Mouse (Mus musculus): ENCODE results near the gene Trim80.

The Trim80 gene

DNA sequence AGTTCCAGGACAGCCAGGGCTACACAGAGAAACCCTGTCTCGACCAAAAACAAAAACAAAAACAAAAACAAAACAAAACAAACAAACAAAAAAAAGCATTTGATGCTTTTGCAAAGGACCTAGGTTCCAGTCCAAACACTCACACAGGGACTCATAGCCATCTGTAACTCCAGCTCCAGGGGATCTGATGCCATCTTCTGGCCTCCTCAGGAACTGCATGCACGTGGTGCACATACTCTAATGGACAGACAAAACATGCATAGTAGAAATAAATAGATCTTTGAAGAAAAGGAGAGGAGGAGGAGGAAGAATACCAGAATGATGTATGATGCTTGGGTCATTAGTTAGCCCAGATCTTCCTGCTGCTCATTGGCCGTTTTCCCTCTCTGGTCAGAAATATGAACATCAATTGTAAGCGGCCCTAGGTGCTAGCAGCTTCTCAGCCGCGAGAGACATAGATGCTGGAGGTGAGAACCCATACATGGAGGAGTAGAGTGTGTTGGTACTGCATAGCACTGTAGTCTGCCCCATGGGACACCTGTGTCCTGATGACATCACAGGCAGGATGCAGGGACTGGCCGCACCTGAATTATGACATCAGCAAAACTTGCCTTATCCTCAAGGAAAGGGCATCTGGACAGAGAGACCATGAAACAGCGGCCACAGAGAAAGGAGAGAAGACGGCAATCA lies at the start of gene Trim80:
TSS of gene Trim80 (plus strand) at position 640 of the 690 bp plus-strand sequence.
- DNase-seq (ENCODE audit: low spot score): no peak

DNA sequence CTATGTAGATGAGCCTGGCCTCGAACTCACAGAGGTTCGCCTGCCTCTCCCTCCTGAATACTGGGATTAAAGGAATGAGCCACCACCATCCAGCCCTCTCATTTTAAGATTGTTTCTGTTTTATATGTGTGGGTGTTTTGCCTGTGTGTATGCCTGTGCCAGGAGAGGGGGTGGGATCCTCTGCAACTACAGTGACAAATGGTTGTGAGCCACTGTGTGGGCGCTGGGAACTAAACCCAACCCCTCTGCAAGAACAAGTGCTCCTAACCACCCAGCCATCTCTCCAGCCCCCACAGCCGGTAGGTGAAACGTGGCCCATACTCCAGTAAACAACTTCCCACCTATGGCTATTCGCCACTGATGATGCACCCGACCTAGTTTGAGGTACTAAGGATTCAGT lies 49.0 kb upstream of the Trim80 start:
- DNase-seq (ENCODE audit: low spot score): no peak

DNA sequence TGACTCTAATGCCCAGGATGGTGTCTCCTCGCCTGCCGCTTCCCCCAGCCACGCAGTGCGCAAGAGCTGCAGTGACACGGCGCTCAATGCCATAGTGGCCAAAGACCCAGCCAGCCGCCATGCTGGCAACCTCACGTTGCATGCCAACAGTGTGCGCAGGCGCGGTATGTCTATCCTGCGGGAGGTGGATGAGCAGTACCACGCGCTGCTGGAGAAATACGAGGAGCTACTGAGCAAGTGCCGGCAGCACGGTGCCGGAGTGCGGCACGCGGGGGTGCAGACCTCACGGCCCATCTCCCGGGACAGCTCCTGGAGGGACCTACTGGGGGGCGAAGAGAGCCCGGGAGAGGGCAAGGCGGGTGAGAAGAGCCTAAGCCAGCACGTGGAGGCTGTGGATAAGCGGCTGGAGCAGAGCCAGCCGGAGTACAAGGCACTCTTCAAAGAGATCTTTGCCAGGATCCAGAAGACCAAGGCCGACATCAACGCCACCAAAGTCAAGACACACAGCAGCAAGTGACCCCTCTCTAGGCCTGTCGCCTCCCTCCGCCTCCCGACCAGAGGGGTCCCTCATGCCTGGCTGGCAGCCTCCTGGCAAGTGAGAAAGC lies 46.5 kb upstream of the Trim80 start:
- DNase-seq (ENCODE audit: low spot score): no peak

DNA sequence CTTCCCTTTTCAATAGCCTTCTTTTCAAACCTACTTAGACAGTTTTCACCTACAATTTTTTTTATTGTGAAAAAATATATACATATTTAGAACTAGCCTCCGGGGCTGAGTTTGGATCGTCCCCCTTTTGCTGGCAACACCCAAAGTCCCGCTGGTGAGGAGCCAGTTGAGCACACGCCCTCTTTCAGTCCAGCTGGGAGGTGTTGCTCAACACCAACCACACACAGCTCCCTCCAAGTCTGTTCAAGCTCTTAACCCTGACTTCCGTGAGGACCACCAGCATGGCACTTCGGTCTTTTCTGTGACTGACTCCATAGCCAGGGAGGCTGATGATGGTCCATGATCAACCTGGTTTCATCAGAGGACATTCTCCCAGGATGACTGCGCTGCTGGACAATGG lies 42.3 kb upstream of the Trim80 start:
- DNase-seq (ENCODE audit: low spot score): no peak

DNA sequence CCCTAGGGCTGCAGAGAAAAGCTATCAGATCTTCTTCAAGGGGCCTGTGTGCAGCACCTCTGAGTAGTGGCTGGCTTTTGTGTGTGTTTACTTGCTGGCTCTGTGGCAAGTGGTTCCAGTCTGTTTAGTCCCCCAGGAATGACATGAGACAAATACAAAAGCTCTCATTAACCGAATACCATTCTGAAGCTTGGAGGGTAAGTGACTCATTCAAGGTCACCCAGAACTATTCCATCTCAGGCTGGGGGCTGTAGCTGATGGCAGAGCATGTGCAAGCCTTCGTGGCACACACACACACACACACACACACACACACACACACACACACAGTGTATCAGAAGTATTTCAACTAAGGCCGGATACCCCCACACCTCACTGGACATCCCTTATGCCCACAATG lies 40.2 kb upstream of the Trim80 start:
- no peak for DNase-seq (ENCODE audit: low spot score)

DNA sequence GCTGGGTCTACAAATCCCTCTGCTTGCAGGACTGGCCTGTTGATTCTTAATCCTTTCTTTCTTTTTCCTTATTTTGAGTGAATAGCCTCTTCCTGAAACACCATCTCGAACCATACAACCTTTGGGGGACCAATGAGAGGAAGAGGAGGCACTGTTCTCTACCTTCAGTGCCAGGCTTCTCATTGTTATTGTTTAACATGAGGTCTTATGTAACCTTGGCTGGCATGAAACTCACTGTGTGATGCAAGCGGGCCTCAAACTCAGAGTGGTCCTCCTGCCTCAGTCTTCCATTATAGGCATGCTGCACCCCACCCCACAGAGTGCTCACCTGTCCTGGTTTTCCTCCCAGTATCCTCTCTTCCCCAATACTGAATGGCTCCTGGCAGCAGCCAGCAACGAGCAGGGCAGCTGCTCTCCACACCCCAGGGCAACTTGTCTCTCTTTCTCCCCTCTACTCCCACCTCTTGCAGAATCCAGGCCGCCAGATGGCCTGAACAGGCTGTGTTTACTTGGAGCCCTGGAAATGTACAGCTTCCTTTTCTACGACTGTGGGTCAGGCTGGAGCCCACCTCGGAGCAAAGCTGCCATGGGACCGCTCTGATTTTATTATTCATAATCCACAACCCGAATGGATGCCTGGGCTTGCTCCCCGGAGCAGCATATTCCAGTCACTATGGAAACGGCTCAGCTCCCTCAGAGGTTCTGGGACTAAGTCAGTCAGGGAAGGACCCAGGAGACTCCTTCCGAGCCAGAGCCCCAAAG lies 39.5 kb upstream of the Trim80 start:
- no peak for DNase-seq (ENCODE audit: low spot score)

DNA sequence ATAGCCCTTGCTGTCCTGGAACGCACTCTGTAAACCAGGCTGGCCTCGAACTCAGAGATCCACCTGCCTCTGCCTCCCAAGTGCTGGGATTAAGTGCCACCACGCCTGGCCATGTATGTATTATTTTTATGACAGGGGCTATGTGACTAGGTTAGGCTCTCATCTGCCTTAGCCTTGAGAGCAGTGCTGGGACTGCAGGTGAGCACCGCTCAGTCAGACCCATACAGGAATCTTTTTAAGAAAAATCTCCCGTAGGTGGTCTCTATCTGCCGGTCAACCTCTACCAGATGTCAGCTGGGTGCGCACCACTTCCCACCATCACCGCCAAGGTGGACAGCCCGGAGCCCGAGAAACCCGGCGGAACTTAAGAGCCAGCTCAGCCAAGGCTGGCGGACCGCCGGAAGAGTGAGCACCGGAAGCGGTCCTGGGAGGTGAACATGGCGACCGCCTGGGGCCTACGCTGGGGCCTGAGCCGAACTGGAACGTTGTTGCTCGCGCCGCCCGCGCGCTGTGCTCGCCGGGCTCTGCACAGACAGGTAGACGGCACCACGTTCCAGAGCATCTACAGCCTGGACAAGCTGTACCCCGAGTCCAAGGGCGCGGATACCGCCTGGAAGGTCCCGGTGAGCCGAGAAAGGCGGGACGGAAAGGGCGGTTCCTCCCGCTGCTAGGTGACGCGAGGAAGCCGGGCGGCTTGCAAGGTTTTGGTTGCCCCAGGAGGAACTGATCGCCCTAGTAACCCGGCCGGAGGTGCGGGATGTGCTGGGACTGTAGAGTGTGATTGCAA lies 36.8 kb upstream of the Trim80 start, which contains the start of gene Mrpl58:
TSS of gene Mrpl58 (plus strand) at position 415 of the 787 bp plus-strand sequence.
- DNase-seq (ENCODE audit: low spot score): peak; percentile 80

DNA sequence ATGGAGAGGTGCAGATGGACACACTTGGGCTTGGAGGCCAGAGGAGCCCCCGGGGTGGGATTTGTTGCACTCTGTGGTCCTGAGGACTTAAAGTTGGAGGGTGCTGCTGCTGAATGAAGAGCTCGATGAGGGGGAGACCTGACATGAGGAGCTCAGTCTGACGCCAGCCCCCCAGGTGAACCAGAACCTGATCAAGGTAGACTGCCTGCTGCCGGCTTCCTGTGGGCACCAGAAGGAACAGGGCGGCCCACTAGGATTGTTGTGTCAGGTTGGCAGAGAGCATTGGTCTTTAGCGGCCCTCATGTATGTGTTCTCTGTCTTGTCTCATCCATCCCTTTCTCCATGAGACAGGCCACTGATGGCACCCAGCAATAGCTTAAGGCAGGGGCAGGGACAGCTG lies 34.6 kb upstream of the Trim80 start:
- no peak for DNase-seq (ENCODE audit: low spot score)

DNA sequence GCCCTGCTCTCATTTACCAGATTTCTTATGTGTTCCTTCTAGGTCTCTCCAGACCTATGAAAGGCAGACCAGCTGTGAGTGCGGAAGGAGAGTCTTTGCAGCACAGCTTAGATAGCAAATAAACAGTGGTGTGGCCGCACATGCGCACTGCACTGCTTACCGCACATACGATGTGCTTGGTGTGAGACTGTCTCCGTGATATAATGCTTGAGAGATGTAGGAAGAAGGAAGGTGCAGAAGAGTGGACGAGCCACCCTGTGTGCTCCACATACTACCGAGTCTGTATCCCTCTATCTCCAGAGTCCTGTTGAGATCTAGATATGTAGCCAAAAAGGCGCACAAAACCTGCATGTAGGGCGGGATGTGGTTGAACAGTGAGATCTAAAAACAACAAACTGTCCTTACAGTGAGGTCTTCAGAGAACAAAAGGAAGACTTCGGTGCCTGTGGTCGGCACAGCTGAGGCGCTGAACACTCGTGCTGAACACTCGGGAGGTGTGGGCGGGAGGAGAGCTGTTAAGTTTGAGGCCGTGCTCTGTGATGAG lies 33.4 kb upstream of the Trim80 start:
- DNase-seq (ENCODE audit: low spot score): no peak

DNA sequence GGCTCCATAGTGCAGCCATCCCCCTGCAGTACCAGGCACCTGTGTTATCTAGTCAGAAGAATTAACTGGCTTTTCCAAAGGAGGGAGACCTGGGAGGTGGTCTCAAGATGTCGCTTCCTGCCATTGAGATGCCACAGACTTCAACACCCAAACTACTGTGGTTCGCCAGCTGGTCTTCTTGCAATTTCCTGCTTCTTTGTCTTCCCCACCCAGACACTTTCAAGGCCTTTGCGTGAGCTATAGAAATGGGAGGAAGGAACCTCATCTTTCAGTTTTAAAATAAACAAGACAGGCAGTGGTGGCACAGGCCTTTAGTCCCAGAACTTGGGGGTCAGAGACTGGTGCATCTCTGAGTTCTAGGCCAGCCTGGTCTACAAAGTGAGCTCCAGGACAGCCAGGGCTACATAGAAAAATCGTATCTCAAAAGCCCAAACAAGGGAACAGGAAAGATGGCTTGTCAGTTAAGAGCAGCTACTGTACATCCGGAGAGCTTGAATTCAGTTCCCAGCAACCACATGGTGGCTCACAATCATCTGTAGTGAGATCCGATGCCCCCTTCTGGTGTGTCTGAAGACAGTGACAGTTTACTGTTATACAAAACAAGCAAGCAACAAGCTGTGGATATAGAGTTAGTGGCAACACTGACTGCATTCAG lies 32.0 kb upstream of the Trim80 start:
- DNase-seq (ENCODE audit: low spot score): no peak

DNA sequence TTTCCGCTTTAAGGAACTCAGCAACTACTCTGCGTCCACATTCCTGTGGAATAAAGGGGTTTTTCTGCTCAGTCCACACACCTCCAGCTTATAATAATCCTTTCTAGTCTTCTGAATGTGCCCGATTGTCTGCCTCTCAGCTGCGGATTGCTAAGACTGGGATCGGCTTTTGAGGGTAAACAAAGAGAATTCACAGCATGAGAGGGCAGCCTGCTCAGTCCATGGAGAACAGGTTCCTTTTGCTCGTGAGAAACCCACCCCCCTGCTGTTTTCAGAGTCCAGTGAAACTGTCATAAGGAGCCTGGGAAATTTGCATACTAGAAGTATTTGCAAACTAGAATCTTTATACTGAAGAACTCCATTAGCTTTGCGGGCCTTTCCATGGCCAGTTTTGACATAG lies 30.8 kb upstream of the Trim80 start:
- no peak for DNase-seq (ENCODE audit: low spot score)

DNA sequence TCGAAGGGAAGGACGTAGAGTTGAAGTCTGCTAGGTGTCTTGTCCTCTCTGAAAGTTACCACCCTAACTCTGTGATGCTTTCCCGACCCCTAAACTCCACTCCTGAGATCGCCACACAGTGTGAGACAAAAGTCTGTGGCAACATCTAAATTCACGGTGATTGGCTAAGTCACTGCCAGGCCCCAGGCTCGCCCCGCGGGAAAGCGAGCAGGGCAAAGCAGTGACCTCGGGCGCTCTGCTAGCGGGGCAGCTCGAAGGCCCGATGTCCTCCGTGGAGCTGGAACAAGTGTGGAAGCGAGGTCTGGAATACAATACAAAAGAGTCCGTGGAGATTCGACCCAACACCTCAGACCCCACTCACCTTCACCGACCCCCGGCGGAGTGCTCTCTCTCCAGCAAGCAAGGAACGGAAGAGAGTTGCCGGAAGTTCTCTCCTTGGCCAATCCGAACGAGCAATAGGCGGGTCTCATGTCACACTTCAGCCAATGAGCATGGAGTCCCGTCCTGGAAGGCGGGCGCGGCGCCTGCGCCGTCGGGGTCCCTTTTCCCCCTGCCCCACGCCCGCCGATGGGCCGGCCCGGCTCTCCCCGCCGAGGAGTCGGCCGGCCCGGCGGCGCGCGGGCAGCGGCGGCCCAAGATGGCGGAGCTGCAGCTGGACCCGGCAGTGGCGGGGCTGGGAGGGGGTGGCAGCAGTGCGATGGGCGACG lies 20.7 kb upstream of the Trim80 start, which contains the start of the genes Atp5h and Kctd2:
TSS of gene Atp5h (minus strand) at position 432 of the 707 bp plus-strand sequence.
TSS of gene Kctd2 (plus strand) at position 598 of the 707 bp plus-strand sequence.
- DNase-seq (ENCODE audit: low spot score): peak; percentile 90

DNA sequence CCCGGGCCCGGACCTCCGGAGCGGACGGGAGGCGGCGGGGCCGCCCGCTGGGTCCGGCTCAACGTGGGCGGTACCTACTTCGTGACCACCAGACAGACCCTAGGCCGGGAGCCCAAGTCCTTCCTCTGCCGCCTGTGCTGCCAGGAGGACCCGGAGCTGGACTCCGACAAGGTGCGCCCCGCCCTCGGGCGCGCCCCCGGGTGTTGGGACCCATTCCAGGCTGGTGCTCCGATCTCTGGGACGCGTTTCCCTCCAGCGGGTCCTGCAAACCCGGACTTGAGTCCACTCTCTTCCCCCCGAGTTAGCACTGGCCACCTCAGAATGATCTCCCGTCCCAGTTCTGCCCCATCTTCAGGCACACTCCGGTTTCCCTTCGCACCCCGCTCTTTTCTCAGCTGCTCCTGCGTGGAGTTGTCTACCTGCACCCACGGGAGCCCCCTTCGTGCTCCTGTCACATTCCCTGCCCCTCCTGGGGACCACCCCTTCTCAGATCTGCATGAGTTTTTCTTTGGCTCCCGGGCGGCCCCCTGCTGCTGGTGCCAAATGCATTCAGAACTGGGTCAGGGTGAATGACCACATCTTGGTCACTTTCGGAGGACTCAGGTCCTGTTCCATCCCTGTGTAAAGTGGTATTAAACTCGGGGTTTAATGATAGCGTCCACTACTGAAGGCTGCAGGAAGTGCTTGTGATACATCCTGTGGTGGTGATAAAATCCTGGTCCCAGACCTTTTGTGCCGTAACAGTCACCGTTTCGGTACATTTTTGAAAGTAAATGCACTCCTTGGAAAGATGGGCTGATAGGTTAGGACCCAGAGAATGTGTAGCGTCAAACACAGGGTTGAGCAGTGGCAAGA lies 19.8 kb upstream of the Trim80 start:
- peak; percentile 51 for DNase-seq (ENCODE audit: low spot score)

DNA sequence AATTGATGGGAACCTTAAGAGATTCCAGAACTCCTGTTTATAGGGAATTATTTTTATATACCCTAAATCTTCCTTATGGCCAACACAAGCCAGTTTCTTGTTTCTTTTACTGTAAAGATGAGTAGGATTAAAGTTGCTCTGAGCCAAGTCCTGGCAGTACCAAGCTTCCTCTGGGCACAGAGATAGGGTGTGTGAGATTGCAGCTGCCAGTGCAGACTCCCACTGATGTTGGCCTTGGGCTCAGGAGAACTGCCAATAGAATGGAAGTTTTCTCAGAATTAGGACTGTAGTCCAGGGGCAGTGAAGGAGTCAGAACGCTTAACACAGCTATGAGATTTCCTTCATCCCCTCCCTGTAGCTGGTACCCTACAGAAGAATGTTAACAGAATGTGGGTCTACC lies 19.0 kb upstream of the Trim80 start:
- no peak for DNase-seq (ENCODE audit: low spot score)

DNA sequence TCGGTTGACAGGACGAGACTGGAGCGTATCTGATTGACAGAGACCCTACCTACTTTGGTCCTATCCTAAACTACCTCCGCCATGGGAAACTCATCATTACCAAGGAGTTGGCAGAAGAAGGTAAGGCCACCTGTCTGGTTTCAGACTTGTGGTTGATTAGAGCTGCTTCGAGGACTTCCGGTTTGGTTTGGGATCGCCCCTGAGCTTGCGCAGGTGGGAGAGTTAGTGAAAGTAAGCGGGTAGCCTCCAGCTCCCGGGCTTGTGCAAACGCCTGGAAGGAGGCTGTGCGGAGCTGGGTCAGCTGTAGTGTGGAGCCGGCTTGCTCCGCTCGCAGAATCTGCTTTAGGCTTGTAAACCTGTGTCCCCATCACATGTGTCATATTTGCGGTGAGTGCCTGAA lies 18.4 kb upstream of the Trim80 start:
- DNase-seq (ENCODE audit: low spot score): no peak

DNA sequence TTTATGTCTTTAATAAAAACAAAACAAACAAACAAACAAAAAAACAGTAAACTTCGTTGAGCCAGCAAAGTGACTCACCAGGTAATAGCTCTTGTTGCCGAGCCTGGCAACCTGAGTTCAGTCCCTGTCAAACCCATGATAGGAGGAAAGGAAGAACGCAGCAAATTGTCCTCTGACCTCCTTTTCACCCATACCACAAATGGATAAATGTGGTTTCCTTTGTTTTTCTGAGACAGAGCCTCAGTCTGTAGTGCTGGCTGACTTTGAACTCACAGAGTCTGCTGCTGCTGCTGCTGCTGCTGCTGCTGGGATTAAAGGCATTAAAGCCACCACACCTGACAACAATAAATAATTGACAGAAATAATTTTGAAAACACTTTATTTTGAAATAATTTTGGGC lies 17.3 kb upstream of the Trim80 start:
- no peak for DNase-seq (ENCODE audit: low spot score)

DNA sequence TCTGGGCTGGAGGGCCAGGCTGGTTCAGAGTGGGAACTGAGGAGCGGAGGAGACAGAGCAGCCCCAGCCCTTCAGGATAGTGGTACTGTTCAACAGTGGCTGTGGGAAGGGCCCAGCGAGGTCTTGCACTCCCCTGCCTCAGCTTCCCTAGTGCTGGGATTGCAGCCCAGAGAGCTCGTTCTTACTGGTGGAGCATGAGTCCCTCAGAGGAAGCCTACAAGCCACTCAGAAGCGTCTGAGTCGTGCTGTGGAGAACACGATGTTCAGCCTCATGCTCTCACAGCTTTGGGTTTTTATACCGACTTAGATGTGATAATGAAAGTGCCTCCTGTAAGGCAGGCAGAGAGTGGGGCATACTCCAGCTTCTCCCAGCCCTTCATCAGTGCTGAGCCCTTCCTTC lies 15.7 kb upstream of the Trim80 start:
- DNase-seq (ENCODE audit: low spot score): no peak

DNA sequence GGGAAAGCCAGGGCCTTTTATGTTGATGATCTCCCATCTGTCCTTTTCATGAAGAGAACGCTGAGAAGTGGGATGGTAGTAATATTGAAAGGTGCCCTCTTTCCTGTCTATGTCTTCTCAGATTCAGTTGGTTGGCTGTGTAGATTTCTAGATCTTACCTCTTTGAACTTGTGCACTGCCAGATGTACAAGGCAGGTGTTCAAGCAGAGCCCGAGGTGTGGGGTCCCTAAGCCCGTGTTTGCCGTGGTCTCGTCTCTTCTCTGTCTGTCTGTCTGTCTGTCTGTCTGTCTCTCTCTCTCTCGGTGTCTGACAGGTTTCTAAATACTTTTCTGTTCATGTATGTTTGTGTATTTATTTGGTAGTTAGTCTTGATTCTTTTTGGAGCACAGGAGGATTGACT lies 14.7 kb upstream of the Trim80 start:
- no peak for DNase-seq (ENCODE audit: low spot score)

DNA sequence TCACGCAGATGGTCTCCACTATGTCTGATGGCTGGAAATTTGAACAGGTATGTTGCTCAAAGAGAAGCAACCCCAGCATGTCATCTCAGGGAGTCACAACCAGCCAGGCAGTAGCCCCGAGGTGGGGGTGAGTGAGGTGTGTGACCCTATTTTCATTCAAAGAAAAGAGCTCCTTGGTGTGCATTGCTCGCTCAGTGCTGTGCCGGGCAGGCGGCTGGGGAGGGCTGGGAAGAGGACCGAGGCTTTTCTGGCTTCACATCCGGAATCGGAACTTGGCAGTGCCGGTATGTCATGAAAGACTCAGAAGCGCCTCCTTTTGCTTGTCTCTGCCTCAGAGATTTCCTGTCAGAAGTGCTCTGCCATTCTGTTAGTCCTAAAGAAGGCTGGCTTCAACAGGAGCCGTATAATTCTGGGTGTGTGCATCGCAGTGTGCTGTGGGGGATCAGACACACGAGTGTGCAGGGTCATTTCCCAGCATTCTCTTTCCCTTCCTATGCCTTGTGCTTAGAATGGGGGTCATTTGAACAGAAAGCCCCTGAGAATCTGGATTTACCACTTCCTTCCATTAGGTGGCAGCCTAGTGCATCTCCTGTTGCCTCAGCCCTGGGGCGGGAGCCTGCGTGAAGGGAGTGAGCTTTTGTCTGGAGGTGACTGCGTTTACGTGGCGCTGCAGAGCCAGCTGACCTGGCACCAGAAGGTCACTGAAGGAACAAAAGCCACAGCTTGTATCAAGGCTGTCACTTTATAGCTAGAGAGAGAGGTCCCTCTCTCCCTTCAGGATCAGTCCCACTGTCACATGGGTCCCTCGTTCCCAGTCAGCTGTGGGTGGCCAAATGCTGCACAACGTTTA lies 12.6 kb upstream of the Trim80 start:
- peak; percentile 53 for DNase-seq (ENCODE audit: low spot score)
